Mouse (Mus musculus) liver, adult 2 months (tissue): ENCODE results near the gene Gm28035. TPM values are rescaled to one million over a fixed set of nuclear protein-coding genes. Genes with fewer than 3 reads are reported as not detected.

Source experiments
- DNase-seq: peaks from one replicate; pipeline ENCODE4 v3.0.0-alpha.2; 2011; ENCODE audit warnings: low read depth, low spot score; ENCODE audit errors: extremely low read depth
- H3K27ac ChIP-seq: fragments of 200-500 bp; replicated peaks from 2 replicates; pipeline ENCODE4 v1.5.1; 2012; ENCODE audit warnings: low read depth, mild to moderate bottlenecking, control low read depth, inconsistent platforms, low read length; ENCODE audit not compliant: insufficient read depth
- H3K27me3 ChIP-seq: fragments of 200-500 bp; 2 replicates; pipeline ENCODE4 v1.6.1; 2012; ENCODE audit warnings: mild to moderate bottlenecking, moderate library complexity, low read length, inconsistent platforms; ENCODE audit not compliant: control insufficient read depth, insufficient read depth
- H3K36me3 ChIP-seq: fragments of 200-500 bp; 2 replicates; pipeline ENCODE4 v1.6.1; 2012; ENCODE audit warnings: low read length, inconsistent platforms; ENCODE audit not compliant: control insufficient read depth, insufficient read depth
- H3K4me1 ChIP-seq: fragments of 200-500 bp; 2 replicates; pipeline ENCODE4 v1.6.1; 2011; ENCODE audit warnings: low read length; ENCODE audit not compliant: control insufficient read depth, insufficient read depth
- H3K4me3 ChIP-seq: fragments of 200-500 bp; 2 replicates; pipeline ENCODE4 v1.5.1; 2011; ENCODE audit warnings: low read depth, mild to moderate bottlenecking, control low read depth, low read length, moderate library complexity; ENCODE audit not compliant: insufficient read depth
- H3K79me2 ChIP-seq: fragments of 200-500 bp; 2 replicates; pipeline ENCODE4 v1.6.1; 2012; ENCODE audit warnings: inconsistent platforms, mild to moderate bottlenecking, low read length, moderate library complexity; ENCODE audit not compliant: control insufficient read depth, insufficient read depth
- H3K9ac ChIP-seq: fragments of 200-500 bp; 2 replicates; pipeline ENCODE4 v1.6.1; 2012; ENCODE audit warnings: low read depth, mild to moderate bottlenecking, control low read depth, inconsistent platforms, low read length
- CTCF ChIP-seq: fragments of 200-500 bp; IDR thresholded peaks from 2 replicates; pipeline ENCODE4 v1.5.1; 2011; ENCODE audit warnings: low read depth, low read length, control low read depth
- POLR2A ChIP-seq: fragments of 200-500 bp; IDR thresholded peaks from 2 replicates; pipeline ENCODE4 v1.6.1; 2011; ENCODE audit warnings: low read length, control low read depth; ENCODE audit not compliant: insufficient read depth; ENCODE audit errors: extremely low read depth
- WGBS: fragments of 180-500 bp; shearing (Covaris S2); methylation state at CpG from one replicate; pipeline ENCODE4 v1.1.7; 2018; 5-methylcytosine and 5-hydroxymethylcytosine counted together
- polyA plus RNA-seq: library from polyadenylated mRNA; depleted of rRNA; stranded (reverse); fragments of >200 nt; gene quantifications from 2 replicates; pipeline ENCODE4 v1.2.3, GENCODE M21; 2012
- total RNA-seq: library from RNA; depleted of rRNA; stranded (reverse); fragments of >200 nt; gene quantifications from 2 replicates; pipeline ENCODE4 v1.2.3, GENCODE M21; 2014

Gm28035 gene
- total and polyA plus RNA-seq, 2 experiments = 5.1 to 8.6 TPM

DNA sequence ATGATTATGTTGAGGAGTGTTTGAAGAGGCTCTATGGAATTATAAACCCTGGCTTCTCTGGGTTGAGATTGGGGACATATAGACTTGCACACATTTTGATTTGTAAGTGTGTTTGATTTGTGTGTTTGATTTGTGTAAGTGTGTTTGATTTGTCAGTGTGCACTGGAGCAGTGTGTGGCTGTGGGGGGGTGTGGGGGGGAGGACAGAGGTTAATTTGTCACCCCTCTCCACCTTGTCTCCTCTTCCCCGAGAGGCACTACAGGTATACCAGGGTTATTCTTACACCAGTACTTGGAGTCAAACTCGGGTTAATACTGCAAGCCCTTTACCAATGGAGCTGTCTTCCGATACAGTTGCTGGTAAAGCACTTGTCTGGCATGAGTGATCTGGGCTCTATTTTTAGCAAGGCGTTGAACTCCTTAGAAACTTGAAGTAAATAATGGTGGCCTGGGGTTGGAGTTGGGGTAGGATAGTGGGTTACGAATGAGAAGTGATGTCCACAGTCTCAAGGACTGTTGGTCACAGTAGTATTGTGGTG lies 39.9 kb upstream of the Gm28035 start:
- Histone ChIP-seq H3K36me3 (0 out of 2 replicates have a peak, but pooled peaks cover 2% of the 10 kb centered on the region), H3K79me2 (peaks cover 19% of the 10 kb centered on the region; the same call in 1 of the 2 replicates), H3K4me3 (no peak overlapping the region), H3K27ac (peak overlapping the region; percentile 97), H3K4me1 (peaks cover 38% of the 10 kb centered on the region), H3K27me3 (no peaks in the 10 kb centered on the region), H3K9ac (peak overlapping the region; percentile 60)
- no peak for DNase-seq
- TF ChIP-seq CTCF (no peak), POLR2A (no peak)
- WGBS = 24% methylated on average over 5 of the region's 5 CpGs

GRCm38 (mm10) chr2:30203439-30203838 lies 36.9 kb upstream of the Gm28035 start:
- Histone ChIP-seq H3K79me2 (peaks cover 3% of the 10 kb centered on the region; the same call in 1 of the 2 replicates), H3K4me3 (peak overlapping the region; percentile 49), H3K4me1 (peaks cover 40% of the 10 kb centered on the region), H3K27me3 (no peaks in the 10 kb centered on the region), H3K36me3 (no peaks in the 10 kb centered on the region), H3K27ac (peak overlapping the region; percentile 89), H3K9ac (peak overlapping the region; percentile 81)
- 25% methylated on average over 7 of the region's 7 CpGs for WGBS
- DNase-seq = peak; percentile 79
- TF ChIP-seq POLR2A (no peak), CTCF (peak; percentile 72)

- H3K27ac ChIP-seq = peak overlapping the region; percentile 89
- peaks cover 3% of the 10 kb centered on the region; the same call in 1 of the 2 replicates for H3K79me2 ChIP-seq
- TF ChIP-seq CTCF (no peak), POLR2A (no peak)
- no peaks in the 10 kb centered on the region for H3K27me3 ChIP-seq
- H3K36me3 ChIP-seq = no peaks in the 10 kb centered on the region
- H3K4me3 ChIP-seq = peak overlapping the region; percentile 88
- peaks cover 37% of the 10 kb centered on the region for H3K4me1 ChIP-seq
- H3K9ac ChIP-seq = peak overlapping the region; percentile 86
- no peak for DNase-seq
- WGBS = under 1% methylated on average over 13 of the region's 13 CpGs
These were observed 35.1 kb upstream of the Gm28035 start for GRCm38 (mm10) chr2:30205255-30205628.

DNA sequence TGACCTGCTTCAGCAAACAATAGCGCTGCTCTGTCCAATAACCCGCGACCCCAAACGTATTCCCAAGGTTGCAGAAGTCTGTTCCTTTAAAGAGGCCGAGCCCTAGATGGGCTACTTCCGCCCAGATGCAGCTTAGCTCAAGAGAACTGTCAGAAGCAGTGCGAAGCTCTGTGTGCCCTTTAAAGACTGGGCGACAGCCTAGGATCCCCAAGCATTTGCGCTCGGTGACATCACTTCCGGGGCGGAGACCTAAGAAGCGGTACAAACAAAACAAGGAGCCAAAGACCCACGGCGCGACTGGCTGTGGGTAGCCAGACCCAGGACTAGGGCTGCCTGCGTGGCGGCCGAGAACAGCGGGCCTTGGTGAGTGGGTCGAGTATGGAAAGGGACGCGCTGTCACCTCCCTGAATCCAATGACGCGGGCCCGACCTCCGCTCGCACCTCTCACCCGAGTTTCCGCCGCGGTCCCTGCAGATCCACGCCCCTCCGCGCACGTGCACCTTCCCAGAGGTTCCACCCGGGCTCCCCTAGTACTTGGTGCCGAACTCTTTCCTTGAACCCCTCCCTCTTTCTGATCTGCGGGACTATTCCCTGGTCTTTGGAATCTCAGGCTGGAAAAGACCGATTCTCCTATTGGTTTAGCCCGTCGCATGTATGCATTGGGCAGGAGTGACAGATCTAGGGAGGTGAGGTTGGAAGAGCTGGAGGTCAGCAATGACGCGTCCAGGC lies 34.6 kb upstream of the Gm28035 start, which contains the start of gene Kyat1:
Gene Kyat1, minus strand, starts transcription at position 219 of the 729 bp plus-strand sequence.
- H3K27ac ChIP-seq = peak within 1 kb of the TSS; percentile 91
- under 1% methylated on average over 44 of the region's 44 CpGs for WGBS
- peaks cover 3% of the 10 kb centered on the region; the same call in 1 of the 2 replicates for H3K79me2 ChIP-seq
- DNase-seq = peak; percentile 98
- peaks cover 41% of the 10 kb centered on the region for H3K4me1 ChIP-seq
- no peaks in the 10 kb centered on the region for H3K27me3 ChIP-seq
- TF ChIP-seq POLR2A (peak; percentile 96), CTCF (no peak)
- H3K4me3 ChIP-seq = peak within 1 kb of the TSS; percentile 88
- peak within 1 kb of the TSS; percentile 93 for H3K9ac ChIP-seq
- no peaks in the 10 kb centered on the region for H3K36me3 ChIP-seq

DNA sequence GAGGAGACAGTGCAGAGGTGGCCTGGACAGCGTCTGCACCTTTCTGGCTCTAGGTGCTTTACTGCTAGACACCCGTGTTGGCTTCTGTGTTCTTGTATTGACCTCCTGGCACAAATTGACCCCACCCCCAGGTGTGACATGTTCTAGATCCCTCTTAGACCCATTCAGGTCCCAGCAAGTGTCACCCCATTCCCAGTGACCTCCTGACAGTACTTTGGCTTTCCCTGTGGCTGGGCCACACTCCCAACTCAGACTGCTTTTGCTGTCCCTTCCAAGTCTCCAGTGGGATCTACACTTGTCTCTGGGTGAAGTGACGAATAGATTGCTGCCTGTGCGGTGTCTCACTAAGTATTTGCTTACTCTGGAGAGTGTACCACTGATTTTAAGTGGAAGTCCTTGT lies 33.0 kb upstream of the Gm28035 start:
- Histone ChIP-seq H3K4me3 (no peak overlapping the region), H3K36me3 (no peaks in the 10 kb centered on the region), H3K4me1 (peaks cover 41% of the 10 kb centered on the region), H3K9ac (peak overlapping the region; percentile 93), H3K27me3 (no peaks in the 10 kb centered on the region), H3K79me2 (peaks cover 3% of the 10 kb centered on the region; the same call in 1 of the 2 replicates), H3K27ac (peak overlapping the region; percentile 91)
- DNase-seq = peak; percentile 88
- WGBS = 23% methylated on average over 4 of the region's 4 CpGs
- TF ChIP-seq CTCF (no peak), POLR2A (0 out of 2 replicates have a peak, but pooled peaks have one; percentile 45)
